Mouse (Mus musculus) heart, postnatal 0 days (tissue): Measurements from ENCODE around the gene Mcur1.

ENCODE experiments used
- CTCF ChIP-seq: IDR thresholded peaks from 2 replicates; pipeline ENCODE4 v1.5.1; 2016; ENCODE audit warnings: antibody characterized with exemption, control low read depth, low read depth
- EP300 ChIP-seq: IDR thresholded peaks from 2 replicates; pipeline ENCODE4 v1.6.1; 2016; ENCODE audit warnings: antibody characterized with exemption, low read depth

DNA sequence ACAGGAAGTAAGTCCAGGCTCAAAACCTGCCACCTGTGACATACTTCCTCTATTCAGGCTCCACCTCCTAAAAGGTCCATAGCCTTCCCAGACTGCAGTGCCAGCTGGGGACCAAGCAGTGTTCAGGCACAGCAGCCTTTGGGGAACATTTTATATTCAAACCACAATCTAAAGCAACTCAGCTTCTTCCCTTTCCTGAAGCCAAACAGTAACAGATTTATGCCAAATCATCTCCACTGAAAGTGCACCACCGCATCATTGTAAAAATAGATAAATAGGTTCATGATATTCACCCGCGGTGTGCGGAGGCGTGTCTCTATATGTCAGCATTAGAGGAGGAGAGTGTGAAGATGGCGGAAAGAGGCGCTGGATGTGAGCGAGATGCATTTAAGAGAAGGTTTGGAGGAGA is 45.0 kb downstream of the Mcur1 start:
- no peak for TF ChIP-seq CTCF
- no peak for TF ChIP-seq EP300
